Mouse (Mus musculus) lung, postnatal 0 days (tissue): ENCODE results near the gene Larp1. TPM values are rescaled to one million over a fixed set of nuclear protein-coding genes. Genes with fewer than 3 reads are reported as not detected.
"Not testable (repeated sequence)": the region's sequence is repeated elsewhere in the genome, so short reads cannot be mapped to it uniquely, and the experiment has no call there.

Source experiments
- ATAC-seq: fragments of 200-750 bp; cut with Nextera tagmentation; 2 replicates; pipeline ENCODE4 v1.8.0; 2017; ENCODE audit warnings: moderate library complexity
- DNase-seq: peaks from one replicate; pipeline ENCODE4 v3.0.0-alpha.2; 2016; ENCODE audit warnings: low spot score
- H3K27ac ChIP-seq: fragments of 300-500 bp; sonication (generic); 2 replicates; pipeline ENCODE4 v1.5.1; 2014; ENCODE audit warnings: antibody characterized with exemption, mild to moderate bottlenecking, low read length, mixed read lengths
- H3K27me3 ChIP-seq: fragments of 300-500 bp; sonication (generic); replicated peaks from 2 replicates; pipeline ENCODE4 v1.6.1; 2014; ENCODE audit warnings: low read length, mixed read lengths; ENCODE audit not compliant: insufficient read depth
- H3K36me3 ChIP-seq: fragments of 300-500 bp; sonication (generic); 2 replicates; pipeline ENCODE4 v1.6.1; 2014; ENCODE audit warnings: low read length, mixed read lengths; ENCODE audit not compliant: insufficient read depth
- H3K4me1 ChIP-seq: fragments of 300-500 bp; sonication (generic); 2 replicates; pipeline ENCODE4 v1.6.1; 2014; ENCODE audit warnings: antibody characterized with exemption, low read depth, low read length, mixed read lengths; ENCODE audit not compliant: insufficient read depth
- H3K4me2 ChIP-seq: fragments of 300-500 bp; sonication (generic); replicated peaks from 2 replicates; pipeline ENCODE4 v1.6.1; 2014; ENCODE audit warnings: low read depth, mild to moderate bottlenecking, low read length, moderate library complexity, mixed read lengths
- H3K4me3 ChIP-seq: fragments of 300-500 bp; sonication (generic); 2 replicates; pipeline ENCODE4 v1.5.1; 2014; ENCODE audit warnings: low read depth, low read length
- H3K9ac ChIP-seq: fragments of 300-500 bp; sonication (generic); replicated peaks from 2 replicates; pipeline ENCODE4 v1.6.1; 2014; ENCODE audit warnings: low read depth, mild to moderate bottlenecking
- H3K9me3 ChIP-seq: fragments of 300-500 bp; sonication (generic); 2 replicates; pipeline ENCODE4 v1.6.1; 2016; ENCODE audit warnings: low read length, mixed read lengths
- CTCF ChIP-seq: IDR thresholded peaks from 2 replicates; pipeline ENCODE4 v1.5.1; 2016; ENCODE audit warnings: antibody characterized with exemption, mild to moderate bottlenecking
- EP300 ChIP-seq: IDR thresholded peaks from 2 replicates; pipeline ENCODE4 v1.6.1; 2016; ENCODE audit warnings: antibody characterized with exemption, mild to moderate bottlenecking, control low read depth
- WGBS: fragments of 180-500 bp; shearing (Covaris S2); extraction: QIAGEN DNeasy Blood & Tissue Kit; methylation state at CpG from one replicate; pipeline ENCODE4 v1.1.7; 2014; 5-methylcytosine and 5-hydroxymethylcytosine counted together
- polyA plus RNA-seq: library from polyadenylated mRNA; unstranded; fragments of >200 nt; fragmentation: Nextera tagmentation; extraction: Ambion mirVana; gene quantifications from 2 replicates; pipeline ENCODE4 v1.2.1, GENCODE M21; 2015

The Larp1 gene
- polyA plus RNA-seq, 1 experiment from 2014 or later: 10.3 TPM

GRCm38 (mm10) chr11:58046438-58046837 is 37.6 kb downstream of the Larp1 start:
- no peak for ATAC-seq
- DNase-seq: no peak
- Histone ChIP-seq H3K9ac (no peak overlapping the region), H3K4me1 (no peaks in the 10 kb centered on the region), H3K36me3 (peaks cover 13% of the 10 kb centered on the region), H3K27ac (no peak overlapping the region), H3K4me3 (no peak overlapping the region), H3K27me3 (no peaks in the 10 kb centered on the region), H3K9me3 (no peaks in the 10 kb centered on the region), H3K4me2 (no peak overlapping the region)
- TF ChIP-seq EP300 (no peak), CTCF (peak; percentile 42)
- 76% methylated on average over 4 of the region's 4 CpGs for WGBS

- H3K27ac ChIP-seq: no peak overlapping the region
- no peaks in the 10 kb centered on the region for H3K9me3 ChIP-seq
- no peak for ATAC-seq
- H3K36me3 ChIP-seq: peaks cover 36% of the 10 kb centered on the region
- TF ChIP-seq CTCF: peak; percentile 88
- no peak for TF ChIP-seq EP300
- no peak overlapping the region for H3K4me3 ChIP-seq
- peak; percentile 61 for DNase-seq
- H3K4me1 ChIP-seq: no peaks in the 10 kb centered on the region
- 37% methylated on average over 6 of the region's 6 CpGs for WGBS
- H3K27me3 ChIP-seq: no peaks in the 10 kb centered on the region
- no peak overlapping the region for H3K9ac ChIP-seq
- H3K4me2 ChIP-seq: no peak overlapping the region
These were observed 48.6 kb downstream of the Larp1 start for GRCm38 (mm10) chr11:58057455-58057854.

GRCm38 (mm10) chr11:58059752-58060151 is 50.9 kb downstream of the Larp1 start:
- not testable (repeated sequence) for H3K27me3 ChIP-seq, H3K4me3 ChIP-seq, DNase-seq, ATAC-seq, H3K4me2 ChIP-seq, H3K9ac ChIP-seq, H3K27ac ChIP-seq, H3K4me1 ChIP-seq, H3K9me3 ChIP-seq
- WGBS: 91% methylated on average over 7 of the region's 7 CpGs
- H3K36me3 ChIP-seq: peaks cover 25% of the 10 kb centered on the region

GRCm38 (mm10) chr11:58061218-58061617 is 52.4 kb downstream of the Larp1 start:
- H3K36me3 ChIP-seq: peaks cover 17% of the 10 kb centered on the region
- not testable (repeated sequence) for H3K9me3 ChIP-seq, DNase-seq, H3K4me3 ChIP-seq, H3K27ac ChIP-seq, ATAC-seq, H3K9ac ChIP-seq, H3K27me3 ChIP-seq, H3K4me1 ChIP-seq, H3K4me2 ChIP-seq
- 98% methylated on average over 3 of the region's 4 CpGs for WGBS

GRCm38 (mm10) chr11:58062586-58062985 is 53.7 kb downstream of the Larp1 start:
- H3K4me3 ChIP-seq: no peak overlapping the region
- ATAC-seq (no peak), DNase-seq (no peak)
- TF ChIP-seq EP300: no peak
- no peak for TF ChIP-seq CTCF
- H3K4me2 ChIP-seq: no peak overlapping the region
- 81% methylated on average over 4 of the region's 4 CpGs for WGBS
- no peak overlapping the region for H3K27ac ChIP-seq
- H3K9ac ChIP-seq: no peak overlapping the region
- peaks cover 11% of the 10 kb centered on the region; the same call in 1 of the 2 replicates for H3K36me3 ChIP-seq
- no peaks in the 10 kb centered on the region for H3K27me3 ChIP-seq
- H3K9me3 ChIP-seq: no peaks in the 10 kb centered on the region
- H3K4me1 ChIP-seq: no peaks in the 10 kb centered on the region

- H3K9ac ChIP-seq: no peak overlapping the region
- 87% methylated on average over 4 of the region's 4 CpGs for WGBS
- ATAC-seq (no peak), DNase-seq (no peak)
- H3K27ac ChIP-seq: no peak overlapping the region
- no peak for TF ChIP-seq EP300
- TF ChIP-seq CTCF: no peak
- peaks cover 9% of the 10 kb centered on the region; the same call in 1 of the 2 replicates for H3K36me3 ChIP-seq
- no peak overlapping the region for H3K4me2 ChIP-seq
- H3K27me3 ChIP-seq: no peaks in the 10 kb centered on the region
- no peaks in the 10 kb centered on the region for H3K9me3 ChIP-seq
- H3K4me1 ChIP-seq: no peaks in the 10 kb centered on the region
- H3K4me3 ChIP-seq: no peak overlapping the region
These were observed 56.2 kb downstream of the Larp1 start for GRCm38 (mm10) chr11:58065025-58065424.

GRCm38 (mm10) chr11:58072978-58073377 is 64.1 kb downstream of the Larp1 start:
- H3K4me3 ChIP-seq: no peak overlapping the region
- no peak overlapping the region for H3K9ac ChIP-seq
- no peaks in the 10 kb centered on the region for H3K4me1 ChIP-seq
- TF ChIP-seq EP300 (no peak), CTCF (no peak)
- no peak for ATAC-seq
- DNase-seq: no peak
- H3K27ac ChIP-seq: no peak overlapping the region
- 77% methylated on average over 3 of the region's 3 CpGs for WGBS
- no peaks in the 10 kb centered on the region for H3K9me3 ChIP-seq
- no peak overlapping the region for H3K4me2 ChIP-seq
- no peaks in the 10 kb centered on the region for H3K36me3 ChIP-seq
- no peaks in the 10 kb centered on the region for H3K27me3 ChIP-seq
